Mouse (Mus musculus) myocyte (in vitro differentiated cells): ENCODE measurements around the gene Ankfy1.

Experiments used
- CEBPB ChIP-seq: IDR thresholded peaks from 2 replicates; pipeline ENCODE4 v1.6.1; 2011; ENCODE audit warnings: mild to moderate bottlenecking, moderate library complexity; ENCODE audit not compliant: poor library complexity, insufficient read depth, severe bottlenecking
- E2F4 ChIP-seq: IDR thresholded peaks from one replicate; pipeline ENCODE4 v1.6.1; 2011; ENCODE audit warnings: mild to moderate bottlenecking, control low read depth, moderate library complexity; ENCODE audit not compliant: insufficient read depth
- MAX ChIP-seq: IDR thresholded peaks from one replicate; pipeline ENCODE4 v1.6.1; 2011; ENCODE audit warnings: low read depth, mild to moderate bottlenecking, control low read depth
- MYOD1 ChIP-seq, 3 experiments: IDR thresholded peaks; one replicate each; pipeline ENCODE4 v1.6.1; 2011; ENCODE audit warnings: control low read depth in 2 of 3, low read depth in 2 of 3, mild to moderate bottlenecking in 2 of 3, moderate library complexity in 1 of 3; ENCODE audit not compliant: insufficient read length in 2 of 3, control insufficient read depth in 1 of 3
- MYOG ChIP-seq, 3 experiments: IDR thresholded peaks; one replicate each; pipeline ENCODE4 v1.6.1; 2011; ENCODE audit warnings: control low read depth in 2 of 3, low read depth in 2 of 3, mild to moderate bottlenecking in 2 of 3; ENCODE audit not compliant: insufficient read length in 2 of 3, control insufficient read depth in 1 of 3, insufficient read depth in 1 of 3
- POLR2A ChIP-seq: IDR thresholded peaks from one replicate; pipeline ENCODE4 v1.6.1; 2011; ENCODE audit warnings: low read depth, mild to moderate bottlenecking, control low read depth, moderate library complexity; ENCODE audit not compliant: insufficient read length
- POLR2AphosphoS2 ChIP-seq: IDR thresholded peaks from one replicate; pipeline ENCODE4 v1.6.1; 2011; ENCODE audit warnings: low read depth, control low read depth; ENCODE audit not compliant: insufficient read length
- REST ChIP-seq: IDR thresholded peaks from one replicate; pipeline ENCODE4 v1.6.1; 2011; ENCODE audit warnings: mild to moderate bottlenecking, control low read depth, moderate library complexity; ENCODE audit not compliant: insufficient read depth, insufficient read length
- TCF12 ChIP-seq: IDR thresholded peaks from one replicate; pipeline ENCODE4 v1.6.1; 2011; ENCODE audit warnings: mild to moderate bottlenecking, control low read depth; ENCODE audit not compliant: poor library complexity, insufficient read depth, severe bottlenecking
- TCF3 ChIP-seq: IDR thresholded peaks from one replicate; pipeline ENCODE4 v1.6.1; 2011; ENCODE audit warnings: low read depth, control low read depth; ENCODE audit not compliant: insufficient read length
- USF1 ChIP-seq: IDR thresholded peaks from one replicate; pipeline ENCODE4 v1.6.1; 2011; ENCODE audit warnings: low read depth, mild to moderate bottlenecking, control low read depth, moderate library complexity

- TF ChIP-seq TCF3 (no peak), POLR2A (no peak), TCF12 (no peak), MAX (no peak), CEBPB (no peak), MYOD1 (IDR thresholded peaks at IDR 0.05; ENCODE audit: control insufficient read depth in 1 of 3, insufficient read length in 2 of 3, low read depth in 2 of 3) (no peak), USF1 (no peak), POLR2AphosphoS2 (no peak), E2F4 (no peak), MYOG (IDR thresholded peaks at IDR 0.05; ENCODE audit: control insufficient read depth in 1 of 3, insufficient read depth in 1 of 3, insufficient read length in 2 of 3, low read depth in 2 of 3) (no peak), REST (no peak)
These were observed 44.4 kb upstream of the Ankfy1 start for GRCm38 (mm10) chr11:72645386-72645785.
